Mouse (Mus musculus): ENCODE measurements around the gene Aldh18a1. TPM values are rescaled to one million over a fixed set of nuclear protein-coding genes. Genes with fewer than 3 reads are reported as not detected.
"Not testable (repeated sequence)": the region's sequence is repeated elsewhere in the genome, so short reads cannot be mapped to it uniquely, and the experiment has no call there.

The Aldh18a1 gene
- 21.0 and 30.4 TPM in 2 replicates for total RNA-seq (2021)
- long read RNA-seq, transcript Aldh18a1-201 (19 exons, 3,527 nt), result major isoform, 13 of 26 reads
- long read RNA-seq, partial matches to known transcripts, result 4 of 26 reads
- long read RNA-seq, other reads (novel, unspliced or antisense), result 6 of 26 reads

DNA sequence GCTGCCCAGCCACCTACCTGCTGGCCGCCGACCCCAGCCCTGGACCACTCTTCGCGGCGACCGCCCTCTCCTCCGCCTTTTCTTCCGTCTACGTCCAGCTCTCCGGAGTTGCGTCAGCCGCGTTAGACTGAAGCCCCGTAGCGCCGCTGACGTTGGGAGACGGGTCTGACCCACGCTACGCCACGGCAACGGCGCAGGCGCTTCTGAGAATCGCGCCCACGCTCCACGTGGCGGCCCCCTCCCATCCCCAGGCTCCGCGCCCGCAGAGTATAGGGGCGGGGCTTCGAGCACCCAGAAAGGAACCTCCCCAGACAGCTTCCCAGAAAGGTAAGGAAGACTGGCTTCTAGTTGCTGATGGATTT lies at the start of gene Aldh18a1:
TSS of gene Aldh18a1 (minus strand) at position 171 of the 362 bp plus-strand sequence.
- peak; percentile 94 for DNase-seq

DNA sequence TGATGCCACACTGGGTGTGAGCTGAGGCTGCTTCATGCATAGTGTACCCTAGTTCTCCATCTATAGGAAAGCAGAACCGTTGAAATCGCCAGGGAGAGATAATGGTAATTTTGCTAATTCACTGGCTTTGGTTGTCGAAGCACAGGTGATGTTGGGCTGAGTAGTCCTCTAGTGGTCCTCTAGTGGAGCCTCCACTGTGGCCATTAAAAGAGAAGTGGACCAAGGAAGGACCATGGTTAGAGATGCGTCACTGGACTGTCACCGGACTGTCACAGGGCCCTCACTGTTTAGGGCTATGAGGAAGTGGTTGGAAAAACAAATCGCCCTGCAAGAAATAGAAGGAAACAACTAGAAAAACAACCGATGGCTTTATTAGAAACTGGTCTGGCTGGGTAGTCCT lies 49.3 kb upstream of the Aldh18a1 start:
- no peak for DNase-seq

DNA sequence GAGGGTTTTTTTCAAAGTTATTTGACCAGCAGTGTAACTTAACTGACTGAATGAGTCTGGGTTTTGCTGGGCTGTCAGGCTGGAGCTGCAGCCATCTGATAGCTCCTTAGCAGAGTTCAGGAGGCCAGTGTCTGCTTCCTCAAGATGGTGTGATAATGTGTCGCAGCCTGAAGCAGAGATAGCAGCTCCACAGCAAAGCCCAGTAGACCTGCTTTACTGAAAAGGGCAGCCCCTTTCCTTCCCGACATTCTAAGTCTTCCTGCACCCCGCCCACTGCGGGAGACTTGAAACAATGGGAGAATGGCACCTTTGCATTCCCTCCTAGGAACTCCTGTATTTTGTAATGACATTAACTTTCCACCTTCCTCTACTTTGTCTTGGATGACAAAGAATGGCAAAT lies 48.8 kb upstream of the Aldh18a1 start:
- no peak for DNase-seq

DNA sequence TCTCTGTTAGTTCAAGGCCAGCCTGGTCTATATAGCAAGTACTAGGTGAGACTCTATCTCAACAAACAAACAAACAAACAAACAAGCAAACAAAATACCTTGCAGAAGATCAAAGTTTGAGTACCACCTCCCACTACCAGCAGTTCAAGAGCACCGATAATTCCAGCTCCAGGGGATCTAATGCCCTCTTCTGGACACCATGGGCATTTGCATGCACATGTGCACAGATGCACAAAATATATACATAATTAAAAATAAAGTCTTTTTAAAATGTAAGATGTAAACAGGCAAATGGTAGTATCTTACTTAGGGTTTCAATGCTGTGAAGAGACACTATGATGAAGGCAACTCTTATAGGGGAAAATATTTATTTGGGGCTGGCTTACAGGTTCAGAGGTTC lies 44.9 kb upstream of the Aldh18a1 start:
- DNase-seq, result no peak

DNA sequence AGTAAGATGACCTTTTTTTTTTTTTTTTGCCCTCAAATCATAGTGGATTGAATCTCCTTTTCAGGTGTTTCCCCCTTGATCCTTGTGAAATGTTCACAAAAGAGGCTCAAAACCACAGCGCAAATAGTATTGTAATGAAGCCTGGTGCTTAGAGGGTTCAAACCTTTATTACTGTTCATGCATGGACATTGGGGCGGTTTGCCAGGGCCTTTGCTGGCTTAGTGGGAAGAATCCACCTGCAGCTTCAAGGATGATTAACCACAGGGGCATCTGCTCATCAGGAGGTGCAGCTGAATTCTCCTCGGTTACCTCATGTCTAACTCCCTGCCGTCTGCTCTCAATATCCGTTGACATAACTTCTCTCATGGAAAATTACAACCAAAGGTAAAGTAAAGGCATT lies 44.4 kb upstream of the Aldh18a1 start:
- no peak for DNase-seq

DNA sequence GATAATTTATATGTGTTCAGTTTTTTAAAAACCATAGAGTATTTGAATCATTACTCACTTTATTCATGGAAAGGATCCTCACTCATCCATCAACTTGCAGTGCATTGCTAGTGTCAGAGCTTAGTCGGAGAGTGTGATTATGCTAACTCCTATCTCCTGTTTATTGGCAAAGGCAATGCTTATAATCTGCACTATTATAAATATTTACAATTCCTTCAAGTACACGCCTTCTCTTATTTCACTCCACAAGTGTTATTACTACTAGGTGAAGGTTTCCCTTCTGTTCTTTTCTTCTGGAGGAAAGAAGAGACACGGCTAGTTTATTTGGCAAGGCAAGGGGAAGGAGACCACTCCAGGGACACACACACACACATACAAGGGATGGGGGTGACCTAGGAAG lies 43.9 kb upstream of the Aldh18a1 start:
- no peak for DNase-seq

DNA sequence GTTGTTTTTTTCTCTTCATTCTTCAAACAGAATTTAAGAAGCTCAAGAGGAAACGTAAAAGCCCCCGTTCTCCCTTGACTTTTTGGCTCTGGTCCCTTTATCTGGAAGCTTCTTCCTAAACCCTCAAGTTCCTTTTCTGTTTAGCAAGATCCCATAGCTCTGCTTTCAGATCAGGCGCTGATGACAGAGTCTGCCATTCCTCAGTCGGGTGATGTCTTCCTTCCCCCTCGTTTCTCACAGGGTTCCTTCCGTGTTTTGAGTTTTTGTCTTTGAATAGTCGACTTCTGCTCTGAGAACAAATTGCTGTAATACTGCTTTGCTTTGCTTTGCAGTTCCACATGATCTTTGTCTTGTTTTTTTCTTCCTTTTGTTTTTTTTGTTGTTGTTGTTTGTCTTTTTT lies 42.3 kb upstream of the Aldh18a1 start:
- DNase-seq, result no peak

DNA sequence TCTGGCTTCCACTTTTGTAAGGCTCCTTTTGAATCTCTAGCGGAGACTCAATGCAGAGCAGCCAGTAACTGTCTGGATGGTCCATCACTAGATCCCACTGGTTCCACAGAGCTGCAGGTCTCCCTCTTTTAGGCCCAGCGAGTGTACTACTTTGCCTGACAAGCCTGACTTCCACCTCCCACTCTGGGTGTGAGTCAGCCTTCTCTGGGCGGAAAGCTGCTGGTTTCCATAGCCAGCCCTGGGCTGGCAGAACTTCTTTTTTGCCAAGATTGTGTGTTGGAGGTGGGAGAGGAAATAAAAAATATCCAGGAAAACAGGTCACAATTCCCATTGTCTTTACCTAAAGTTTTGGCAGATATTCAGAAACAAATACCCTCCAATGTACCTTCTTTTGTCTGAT lies 41.8 kb upstream of the Aldh18a1 start:
- no peak for DNase-seq

DNA sequence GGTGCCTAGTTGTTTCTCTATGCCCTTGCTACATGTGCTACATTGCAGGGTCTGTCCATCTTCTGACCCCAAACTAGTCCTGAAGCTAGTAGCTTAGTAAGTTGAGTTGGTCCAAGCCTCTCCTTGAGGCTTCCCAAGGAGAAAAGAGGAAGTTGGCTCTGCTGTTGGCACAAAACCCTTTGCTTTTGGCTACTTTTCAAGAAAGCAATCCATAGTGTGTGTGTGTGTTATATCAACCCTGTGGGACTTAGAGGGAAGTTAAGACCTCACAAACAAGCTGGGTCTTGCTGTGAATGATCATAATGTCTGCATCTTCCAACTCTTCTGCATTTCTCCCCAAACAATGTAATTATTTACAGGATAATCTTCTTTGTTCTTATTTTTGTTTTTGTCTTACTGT lies 40.7 kb upstream of the Aldh18a1 start:
- no peak for DNase-seq

DNA sequence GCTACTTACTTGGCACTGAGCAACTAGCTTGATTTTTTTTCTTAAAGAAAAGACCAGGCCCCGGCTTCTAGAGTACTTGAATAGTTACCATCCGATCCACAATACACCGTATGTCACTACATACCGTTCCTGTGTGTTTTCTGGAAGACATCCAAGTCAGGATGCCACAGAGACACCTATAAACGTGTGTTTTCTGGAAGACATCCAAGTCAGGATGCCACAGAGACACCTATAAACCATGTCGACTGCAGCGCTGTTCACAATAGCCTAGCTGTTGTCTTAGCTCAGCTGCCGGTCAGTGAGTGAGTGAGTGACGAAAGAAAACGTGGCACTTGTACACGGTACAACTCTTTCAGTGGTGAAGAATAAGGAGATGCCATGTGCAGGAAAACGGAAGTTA lies 37.7 kb upstream of the Aldh18a1 start:
- no peak for DNase-seq

DNA sequence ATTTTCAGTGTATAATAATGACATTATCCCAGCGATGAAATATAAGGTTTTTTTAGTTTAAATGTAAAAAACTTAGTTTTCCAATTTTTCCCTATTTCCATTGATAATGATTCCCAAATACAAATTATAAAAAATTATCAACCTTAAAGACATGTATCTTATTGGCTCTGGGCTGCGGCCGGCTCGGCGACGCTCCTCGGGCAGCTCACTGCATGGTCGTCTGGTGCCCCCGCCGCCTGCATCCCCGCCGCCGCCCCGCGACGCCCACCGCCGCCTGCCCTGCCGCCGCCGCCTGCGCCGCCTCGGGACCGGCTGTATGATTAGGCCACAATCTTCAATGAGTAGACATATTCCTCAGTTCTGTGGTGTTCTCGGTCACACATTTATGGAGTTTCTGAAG lies 33.4 kb upstream of the Aldh18a1 start:
- DNase-seq, result not testable (repeated sequence)

DNA sequence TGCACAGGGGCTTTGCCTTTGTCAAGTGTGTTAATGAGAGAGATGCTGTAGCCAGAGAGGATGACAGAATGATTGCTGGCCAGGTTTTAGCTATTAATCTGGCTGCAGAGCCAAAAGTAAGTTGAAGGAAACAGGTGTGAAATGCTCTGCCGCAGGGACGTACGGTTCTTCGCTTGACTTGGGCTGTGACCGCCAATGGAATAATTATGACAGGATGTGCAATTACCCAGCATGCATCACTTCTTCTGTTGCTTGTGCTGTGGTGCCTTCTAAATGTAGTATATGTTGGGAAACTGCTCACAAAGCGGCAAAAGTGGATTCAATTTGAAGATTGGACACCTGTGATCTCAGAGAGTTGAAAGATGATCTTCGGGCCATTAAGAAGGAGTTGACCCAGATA lies 27.8 kb upstream of the Aldh18a1 start:
- no peak for DNase-seq

DNA sequence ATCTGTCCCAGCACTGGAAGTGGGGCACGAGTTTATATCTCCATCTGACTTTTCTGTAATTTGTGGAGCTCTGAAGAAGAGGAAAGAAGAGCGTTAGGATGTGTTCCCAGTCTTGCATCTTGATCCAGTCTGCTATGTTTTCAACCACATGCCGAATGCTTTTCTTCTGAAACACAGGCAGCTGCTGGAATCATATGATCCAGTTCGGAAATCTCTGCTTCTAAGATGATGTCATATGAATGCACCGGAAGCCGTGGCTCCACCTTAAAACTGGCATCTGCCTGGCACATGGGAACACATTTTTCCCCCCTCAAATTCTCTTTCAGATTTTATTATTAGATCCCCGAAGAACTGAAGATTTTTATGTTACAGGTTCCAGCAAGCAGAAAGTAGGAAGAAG lies 26.5 kb upstream of the Aldh18a1 start:
- DNase-seq, result no peak

DNA sequence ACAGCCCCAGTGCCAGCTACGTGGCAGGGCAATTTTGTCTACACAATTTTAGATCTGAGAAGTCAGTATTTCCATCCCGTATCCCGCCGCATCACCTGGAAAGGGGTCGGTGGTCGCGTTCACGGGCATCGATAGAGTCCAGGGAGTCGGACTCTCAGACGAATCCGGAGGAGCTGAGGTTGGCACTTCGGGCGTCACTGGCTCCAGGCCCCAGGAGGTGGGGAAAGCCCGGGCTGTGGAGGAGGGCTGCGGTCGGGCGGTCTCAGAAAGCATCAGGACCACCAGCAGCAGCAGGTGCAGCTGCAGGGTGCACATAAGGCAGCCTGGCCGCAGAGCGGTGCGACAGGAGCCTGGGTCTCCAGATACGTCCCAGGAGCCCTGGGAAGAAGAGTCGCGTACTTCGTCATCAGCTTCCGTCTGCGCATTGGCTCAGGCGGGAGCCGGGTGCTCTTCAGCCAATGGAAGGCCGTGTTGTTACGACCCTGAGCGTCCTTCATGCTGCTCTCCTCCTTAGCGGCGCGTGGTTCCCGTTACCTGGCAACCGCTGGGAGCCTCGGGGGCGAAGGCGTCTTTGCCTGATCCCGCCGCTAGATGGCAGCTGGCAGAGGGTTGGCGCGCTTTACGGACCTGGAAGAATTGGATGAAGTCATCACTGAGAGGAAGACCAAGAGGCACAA lies 23.7 kb upstream of the Aldh18a1 start, which contains the start of the genes Tctn3 and Entpd1:
TSS of gene Tctn3 (minus strand) at position 404 of the 677 bp plus-strand sequence.
TSS of gene Entpd1 (plus strand) at position 537 of the 677 bp plus-strand sequence.
- peak; percentile 97 for DNase-seq

DNA sequence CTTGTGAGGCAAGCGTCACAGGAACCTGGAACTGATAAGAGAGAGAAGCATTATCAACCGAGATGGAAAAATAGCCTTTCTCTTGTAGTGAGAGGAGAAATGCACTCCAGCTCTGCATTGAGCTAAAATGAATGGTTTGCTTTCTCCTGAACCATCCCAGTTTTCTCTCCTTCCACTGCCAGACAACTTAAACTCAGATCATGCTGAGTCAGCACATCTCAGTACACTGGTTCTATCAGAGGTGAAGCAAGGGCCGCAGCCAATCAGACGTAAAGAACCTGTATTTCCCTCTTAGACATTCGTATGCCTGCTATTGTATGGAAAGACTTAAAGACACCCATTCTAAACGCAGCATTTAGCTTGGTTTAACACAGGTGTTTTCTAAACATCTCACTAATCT lies 19.4 kb upstream of the Aldh18a1 start:
- DNase-seq, result no peak

DNA sequence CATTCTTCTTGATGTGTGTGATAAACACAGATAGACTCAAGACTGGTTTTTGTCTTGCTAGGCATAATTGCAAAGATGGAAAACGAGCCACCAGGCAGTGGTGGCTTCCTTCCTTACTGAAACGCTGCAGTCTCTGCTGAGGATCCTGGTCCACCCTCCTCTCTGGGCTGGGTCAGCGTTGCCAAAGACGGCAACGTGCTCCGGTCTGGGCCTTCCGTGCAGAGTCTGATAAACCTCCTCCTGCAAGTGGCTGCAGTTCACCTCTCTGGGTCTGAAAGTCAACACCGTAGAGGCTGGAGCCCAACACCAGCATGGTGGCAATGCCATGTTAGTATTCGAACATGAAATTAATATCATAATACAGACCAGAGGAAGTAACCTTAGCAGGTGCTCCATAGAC lies 16.9 kb upstream of the Aldh18a1 start:
- no peak for DNase-seq

DNA sequence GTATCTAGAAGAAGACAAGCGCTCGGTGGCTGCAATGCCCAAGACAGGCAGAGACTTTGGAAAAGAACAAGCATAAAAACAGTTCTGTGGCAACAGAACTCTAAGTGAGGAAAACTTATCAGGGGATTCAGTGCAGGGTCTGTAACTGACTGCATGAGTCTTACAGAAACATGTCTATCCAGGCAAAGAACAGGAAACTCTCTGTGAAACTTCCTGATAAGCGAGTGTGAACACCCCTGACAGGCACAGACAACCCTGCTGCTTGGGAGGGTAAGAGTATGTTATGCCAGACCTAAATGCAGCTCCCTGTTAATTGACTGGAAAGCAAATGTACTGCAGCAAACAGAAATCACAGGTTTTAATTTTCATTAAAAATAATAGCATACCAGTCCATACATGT lies 13.6 kb upstream of the Aldh18a1 start:
- no peak for DNase-seq

DNA sequence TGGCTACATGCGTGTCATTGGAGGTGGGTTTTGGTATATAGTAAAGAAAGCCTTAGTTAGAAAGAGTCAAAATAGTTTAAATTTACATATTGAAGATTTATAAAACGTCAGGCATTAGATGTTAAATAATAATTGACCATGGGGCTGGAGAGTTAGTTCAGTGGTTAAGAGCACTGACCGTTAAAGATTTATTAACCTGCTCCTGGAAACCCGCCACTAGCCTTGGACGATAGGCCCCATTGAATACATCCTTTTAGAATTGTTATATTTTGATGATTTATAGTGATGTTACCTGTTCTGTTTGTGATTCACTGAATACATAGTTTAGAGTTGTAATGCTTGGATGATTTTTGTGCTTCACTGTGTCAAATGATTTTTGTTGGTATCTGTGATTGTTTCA lies 12.6 kb upstream of the Aldh18a1 start:
- DNase-seq, result not testable (repeated sequence)

DNA sequence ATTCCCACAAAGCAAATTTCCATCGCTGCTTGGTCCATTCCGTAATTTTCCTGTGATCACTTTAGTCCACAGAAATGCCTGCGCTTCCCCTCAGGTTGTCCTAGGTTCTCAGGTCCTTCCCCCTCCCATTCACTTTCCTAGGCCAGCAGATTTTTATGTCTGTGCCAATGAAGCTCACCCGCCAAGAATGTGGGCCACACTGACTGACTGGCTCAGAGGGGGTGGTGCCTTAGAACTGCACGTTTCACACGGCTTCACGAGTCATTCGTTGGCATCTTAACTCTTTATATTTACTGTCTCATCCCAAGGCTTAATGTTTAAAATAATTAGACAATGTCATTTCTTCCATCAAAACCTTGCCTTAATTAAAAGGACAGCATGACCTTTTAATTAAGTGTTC lies 7.6 kb upstream of the Aldh18a1 start:
- peak; percentile 5 for DNase-seq

DNA sequence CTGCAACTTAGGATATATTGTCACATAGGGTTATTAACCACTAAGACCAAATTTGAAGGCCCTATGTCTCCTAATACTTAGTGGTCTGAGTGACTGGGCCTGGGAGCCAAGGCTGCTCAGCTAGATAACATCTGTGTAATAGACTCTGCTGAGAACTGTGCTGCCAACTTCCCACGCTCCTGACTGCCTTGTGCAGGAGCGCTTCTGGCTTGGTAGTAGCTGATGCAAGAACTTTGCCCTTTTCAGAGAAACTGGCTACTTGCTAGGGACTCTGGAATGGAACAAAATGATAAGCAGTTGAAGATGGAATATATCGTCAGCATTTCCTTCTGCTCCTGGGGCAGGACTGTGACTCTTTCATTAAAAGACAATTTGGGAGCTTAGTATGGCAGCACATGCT lies 7.0 kb upstream of the Aldh18a1 start:
- no peak for DNase-seq

DNA sequence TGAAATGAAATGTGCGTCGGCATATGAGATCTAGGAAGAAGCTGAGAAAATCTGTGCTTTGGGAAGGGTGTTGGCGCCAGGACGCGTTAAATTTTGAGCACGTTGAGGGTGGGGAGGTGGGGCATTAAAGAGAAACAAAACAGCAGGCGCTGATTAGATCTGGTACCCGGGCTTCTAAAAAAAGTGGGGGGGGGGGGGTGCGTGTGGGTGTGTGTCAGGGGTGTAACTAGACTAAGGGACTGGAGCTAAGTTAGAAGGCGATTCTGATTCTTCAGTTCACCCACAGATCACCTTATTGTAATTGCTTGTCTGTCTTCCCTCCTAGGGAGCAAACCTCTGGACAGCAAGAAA lies 1.2 kb upstream of the Aldh18a1 start:
- no peak for DNase-seq

DNA sequence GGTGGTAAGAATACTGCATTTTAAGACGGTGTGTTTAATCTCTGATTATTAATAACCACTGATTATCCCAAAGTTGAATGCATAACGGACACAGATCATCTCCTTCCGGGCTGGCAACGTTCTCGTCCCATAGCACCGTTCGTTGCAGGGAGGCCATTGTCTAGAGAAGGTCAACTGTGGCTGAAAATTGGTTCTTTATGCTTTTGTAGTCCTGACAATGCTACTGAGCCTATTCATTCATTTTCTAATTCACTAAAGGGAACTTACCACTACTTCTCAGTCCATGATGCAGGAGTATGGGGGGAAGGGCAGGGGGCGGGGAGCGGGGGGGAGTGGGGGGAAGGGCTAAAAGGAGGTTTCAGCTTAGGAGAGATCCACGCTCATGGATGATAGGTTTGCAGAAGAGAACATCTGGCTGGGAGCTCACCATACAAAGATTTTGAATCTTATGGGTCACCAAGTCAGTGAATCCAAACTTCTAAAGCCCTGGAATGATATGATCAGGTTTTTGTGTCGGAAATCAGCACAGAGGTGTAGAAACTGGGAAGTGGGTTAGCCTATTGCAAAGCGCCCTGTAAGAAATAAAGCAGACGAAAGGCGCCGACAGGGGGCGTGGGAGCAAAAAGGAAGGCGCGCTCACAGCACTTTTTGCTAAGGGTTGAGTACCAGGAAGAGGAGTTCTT lies 725 bp upstream of the Aldh18a1 start:
- DNase-seq, result peak; percentile 88

DNA sequence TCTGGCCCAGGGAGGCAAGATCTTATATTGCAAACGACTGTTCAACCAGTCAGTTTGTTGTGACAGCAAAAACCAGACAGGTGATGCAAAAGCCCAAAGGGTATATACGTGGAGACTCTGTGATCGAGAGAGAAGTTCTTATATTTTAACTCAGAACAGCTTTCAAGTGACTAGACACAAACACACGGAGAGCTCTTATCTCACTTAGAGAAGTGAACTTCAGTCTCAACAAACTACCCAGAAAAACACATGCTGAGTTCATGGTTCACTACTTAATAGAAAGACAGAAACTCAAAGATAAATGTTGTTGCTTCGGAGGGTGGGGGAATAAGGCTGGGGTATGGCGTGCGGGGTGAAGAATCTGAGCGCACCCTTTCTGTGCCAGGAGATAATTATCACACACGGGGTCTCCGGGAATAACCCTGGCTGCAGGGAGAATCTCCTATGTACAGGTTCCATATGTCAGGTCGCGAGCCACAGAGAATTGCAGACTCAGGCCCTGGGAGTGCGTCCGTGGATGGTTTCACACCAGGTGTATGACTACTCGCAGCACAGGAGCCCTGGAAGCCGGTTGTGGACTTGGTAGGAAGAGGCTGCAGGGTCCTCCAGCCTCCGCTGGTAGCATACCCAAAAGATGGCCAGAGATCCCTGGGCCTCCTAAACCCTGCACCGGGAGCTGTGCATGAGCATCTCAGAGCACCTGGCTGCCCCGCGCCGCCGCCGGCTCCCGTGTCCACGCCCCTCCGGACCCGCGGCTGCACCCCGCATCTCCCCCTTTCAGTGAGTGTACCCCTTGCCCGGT lies 571 bp downstream of the Aldh18a1 start:
- no peak for DNase-seq
